Mouse (Mus musculus) spleen, adult 2 months (tissue): Measurements from ENCODE around the gene Got1.
"Not testable (repeated sequence)": the region's sequence is repeated elsewhere in the genome, so short reads cannot be mapped to it uniquely, and the experiment has no call there.

Source experiments
- CTCF ChIP-seq: fragments of 200-500 bp; IDR thresholded peaks from 2 replicates; pipeline ENCODE4 v1.5.1; 2011; ENCODE audit warnings: mild to moderate bottlenecking, inconsistent platforms; ENCODE audit not compliant: insufficient read depth, insufficient read length, insufficient replicate concordance; ENCODE audit errors: extremely low read depth
- POLR2A ChIP-seq: fragments of 200-500 bp; IDR thresholded peaks from 2 replicates; pipeline ENCODE4 v1.6.1; 2011; ENCODE audit warnings: low read depth, low read length, inconsistent platforms

DNA sequence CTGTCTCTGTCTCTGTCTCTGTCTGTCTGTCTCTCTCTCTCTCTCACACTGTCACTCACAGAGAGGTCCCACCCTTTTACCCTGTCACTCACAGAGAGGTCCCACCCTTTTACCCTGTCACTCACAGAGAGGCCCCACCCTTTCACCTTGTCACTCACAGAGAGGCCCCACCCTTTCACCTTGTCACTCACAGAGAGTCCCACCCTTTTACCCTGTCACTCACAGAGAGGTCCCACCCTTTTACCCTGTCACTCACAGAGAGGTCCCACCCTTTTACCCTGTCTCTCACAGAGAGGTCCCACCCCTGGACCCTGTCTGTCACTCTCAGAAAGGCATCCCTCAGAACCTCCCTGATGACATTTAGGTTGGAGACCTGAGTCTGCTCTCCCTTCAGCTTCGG is 31.1 kb downstream of the Got1 start:
- TF ChIP-seq CTCF, POLR2A: not testable (repeated sequence)
